Mouse (Mus musculus) frontal cortex, postnatal 25 days (tissue): ENCODE measurements around the gene Wls.

Experiments used
- DNase-seq, 2 experiments: peaks; one replicate each; pipeline ENCODE4 v3.0.0; 2022; ENCODE audit warnings: low spot score in 2 of 2

Wls gene

GRCm38 (mm10) chr3:159839481-159839880 lies at the start of gene Wls:
Gene Wls, plus strand, starts transcription at chr3:159839672.
- peak; percentile 31 to 42 for DNase-seq

GRCm38 (mm10) chr3:159789781-159790180 lies 49.7 kb upstream of the Wls start:
- DNase-seq, result no peak

- no peak for DNase-seq
Measured at GRCm38 (mm10) chr3:159831535-159831934, 7.9 kb upstream of the Wls start.

GRCm38 (mm10) chr3:159840002-159840816 lies 737 bp downstream of the Wls start:
- DNase-seq, result peak; percentile 22

DNA sequence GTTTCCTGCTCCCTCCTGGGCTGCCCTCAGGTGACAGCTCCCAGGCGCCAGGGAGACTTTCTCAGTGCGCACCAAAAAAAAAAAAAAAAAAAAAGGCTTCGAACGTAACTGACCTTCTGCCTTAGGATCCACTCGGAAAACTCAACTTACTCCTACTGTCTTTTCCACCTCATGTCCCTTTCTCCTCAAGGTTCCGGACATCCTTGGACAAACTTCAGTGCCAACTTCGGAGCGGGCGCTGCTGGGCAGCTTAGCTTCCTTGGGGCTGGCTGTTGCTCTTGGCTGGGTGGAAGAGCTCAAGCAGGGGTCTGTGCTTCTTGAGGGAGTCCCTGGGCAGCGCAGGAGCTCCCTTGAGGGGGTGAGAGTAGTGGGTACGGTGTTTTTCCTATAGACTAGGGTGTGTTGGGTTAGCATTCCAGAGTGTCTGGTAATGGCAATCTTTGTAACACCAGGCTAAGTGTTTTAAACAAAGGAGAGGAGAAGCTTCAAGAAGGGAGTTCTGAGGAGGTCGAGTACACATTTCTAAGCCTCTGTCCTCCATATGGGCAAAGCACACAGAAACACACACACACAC lies 1.4 kb downstream of the Wls start:
- DNase-seq, result no peak

DNA sequence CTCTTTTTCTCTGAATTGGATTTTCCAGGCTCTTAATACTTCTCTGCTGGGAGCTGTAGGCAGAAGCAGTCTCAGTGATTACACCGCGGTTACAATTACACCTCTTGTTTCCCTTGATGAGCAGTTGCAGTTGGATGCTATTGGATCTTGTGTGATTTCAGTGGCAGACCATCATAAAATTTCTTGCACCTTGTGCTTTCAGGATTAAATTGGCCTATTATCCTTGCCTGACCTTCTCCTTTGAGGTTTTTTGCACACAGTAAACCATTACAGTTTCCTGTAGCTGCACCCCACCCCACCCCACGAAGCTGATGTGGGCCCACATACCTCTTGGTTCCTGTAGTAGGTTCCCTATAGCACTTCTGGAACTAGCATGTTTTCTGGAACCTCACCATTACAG lies 2.0 kb downstream of the Wls start:
- DNase-seq, result no peak

DNA sequence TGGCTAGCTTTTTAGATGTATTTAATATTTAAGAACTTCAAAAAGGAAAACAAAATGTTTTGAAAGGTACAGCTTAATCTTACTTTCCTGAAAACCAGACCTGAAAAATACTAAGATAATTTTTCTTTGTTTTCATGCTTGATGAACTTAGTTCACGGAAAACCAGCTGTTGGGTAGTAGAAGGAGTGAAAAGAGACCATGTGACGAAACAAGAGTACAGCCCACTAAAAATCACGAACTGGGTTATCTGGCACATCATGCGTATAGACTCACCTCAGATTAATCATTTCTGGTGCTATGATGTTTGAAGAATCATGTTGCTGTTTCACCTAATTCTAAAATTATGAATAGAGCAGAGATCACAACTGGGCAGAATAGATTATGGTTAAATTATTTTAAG lies 3.7 kb downstream of the Wls start:
- DNase-seq, result no peak

- no peak for DNase-seq
Measured at GRCm38 (mm10) chr3:159847410-159848016, 8.0 kb downstream of the Wls start.

DNA sequence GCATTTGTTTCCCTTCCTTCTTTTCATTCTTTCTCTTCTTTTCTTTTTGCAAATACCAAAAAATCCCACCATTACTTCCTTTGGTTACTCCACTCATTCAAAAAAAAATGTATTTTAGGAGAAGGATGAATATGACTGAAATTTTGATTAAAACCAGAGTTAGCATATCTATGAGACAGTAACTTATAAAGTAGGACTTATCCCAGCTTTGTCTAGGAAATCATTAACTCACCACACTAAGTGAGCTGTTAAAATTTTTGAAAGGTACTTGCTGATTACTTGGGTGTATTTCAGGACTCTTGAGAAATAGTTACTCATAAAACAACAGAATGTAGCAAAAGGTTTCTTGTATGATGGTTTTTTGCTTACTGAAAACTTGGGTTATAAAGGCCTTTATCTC lies 8.7 kb downstream of the Wls start:
- DNase-seq, result no peak

GRCm38 (mm10) chr3:159851476-159851875 lies 12.0 kb downstream of the Wls start:
- no peak for DNase-seq

DNA sequence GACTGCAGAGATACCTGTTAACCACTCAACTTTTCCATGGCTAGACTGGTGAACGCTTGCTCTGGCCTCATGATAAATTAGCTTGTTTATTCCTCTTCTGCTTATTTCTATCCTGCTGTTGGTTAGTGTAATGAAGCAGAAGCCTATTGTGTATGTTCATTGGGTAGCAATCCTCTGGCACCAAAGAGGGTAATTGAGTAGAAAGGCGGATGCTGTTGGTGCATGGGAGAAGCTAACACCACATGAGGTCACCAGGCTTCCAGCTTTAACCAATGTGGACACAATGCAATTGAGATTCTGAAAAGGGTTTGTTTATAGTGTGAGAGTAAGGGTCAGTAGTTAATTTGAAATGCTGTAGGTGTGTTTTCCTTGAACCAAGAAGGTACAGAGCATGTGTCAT lies 12.5 kb downstream of the Wls start:
- no peak for DNase-seq

DNA sequence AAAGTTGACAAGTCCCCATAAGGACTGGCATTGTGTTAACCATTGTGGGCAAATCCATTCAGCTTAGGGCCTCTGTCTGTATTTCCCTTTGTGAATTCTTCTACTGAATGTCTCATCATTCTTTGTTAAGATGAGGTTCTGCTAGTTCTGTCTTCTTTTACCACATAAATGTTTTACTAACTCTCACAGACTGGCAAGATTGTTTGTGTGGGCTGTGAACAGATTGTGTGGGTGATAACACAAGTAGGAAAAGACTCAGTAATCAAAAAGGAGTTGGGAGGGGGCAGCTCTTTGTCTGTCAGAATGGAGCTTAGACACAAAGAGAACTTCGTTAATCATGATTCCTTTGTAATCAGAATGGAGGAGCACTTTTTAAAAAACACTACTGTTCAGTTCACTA lies 17.6 kb downstream of the Wls start:
- DNase-seq, result no peak

DNA sequence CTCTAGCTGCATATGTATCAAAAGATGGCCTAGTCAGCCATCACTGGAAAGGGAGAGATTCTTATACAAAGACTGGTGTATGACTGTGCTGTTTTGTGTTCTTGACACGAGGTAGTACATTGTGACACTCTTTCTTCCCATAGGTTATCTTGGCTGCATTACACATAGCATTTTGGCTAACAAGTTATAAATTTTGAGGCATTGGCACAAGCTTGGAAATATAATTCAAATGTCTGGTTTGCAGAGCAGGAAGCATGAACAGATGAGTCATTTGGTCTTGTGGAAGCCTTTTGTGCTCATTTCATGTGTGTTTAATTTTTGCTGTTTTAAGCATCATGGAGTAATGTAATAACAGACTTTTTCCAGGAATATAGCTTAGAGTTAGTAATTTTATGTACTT lies 26.2 kb downstream of the Wls start:
- no peak for DNase-seq

DNA sequence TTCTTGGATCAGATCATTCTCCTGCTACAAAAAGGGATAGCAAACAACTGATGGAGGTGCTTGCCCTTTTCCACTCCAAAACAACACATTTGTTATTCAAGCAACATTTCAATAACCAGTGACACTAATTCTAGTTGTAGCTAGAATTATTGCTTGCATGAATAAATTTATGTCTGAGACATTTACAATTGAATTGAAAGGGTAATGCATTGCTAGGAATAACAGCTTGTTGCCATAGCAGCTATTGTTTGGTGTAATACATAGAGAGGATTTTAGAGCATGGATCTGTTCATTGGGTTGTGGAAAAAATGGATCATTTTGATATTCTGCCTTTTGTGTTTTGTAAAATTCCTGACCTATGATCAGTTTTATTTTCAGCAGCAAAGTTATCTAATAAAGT lies 39.5 kb downstream of the Wls start:
- DNase-seq, result no peak

DNA sequence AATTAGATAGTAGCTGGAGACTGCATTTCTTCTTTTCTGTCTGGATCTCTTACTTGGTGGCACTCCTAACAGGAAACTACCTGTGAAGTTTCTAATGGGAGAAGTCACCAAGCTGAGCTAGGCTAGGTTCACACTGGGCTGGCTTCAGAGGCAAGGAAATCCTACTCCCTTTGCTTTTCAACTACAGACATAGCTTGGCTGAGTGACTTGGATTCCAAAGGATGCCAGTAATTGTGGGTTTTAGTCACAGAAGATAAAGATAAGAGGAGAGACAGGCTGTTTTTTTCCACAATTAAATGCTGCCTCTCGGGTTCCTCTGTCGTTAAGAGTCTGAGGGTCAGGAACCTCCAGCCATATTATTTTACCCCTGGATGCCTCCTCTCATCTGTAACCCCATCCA lies 43.9 kb downstream of the Wls start:
- no peak for DNase-seq

GRCm38 (mm10) chr3:159884802-159885201 lies 45.3 kb downstream of the Wls start:
- DNase-seq, result no peak

GRCm38 (mm10) chr3:159885271-159885670 lies 45.8 kb downstream of the Wls start:
- DNase-seq, result peak; percentile 55 to 66

- no peak for DNase-seq
Measured at GRCm38 (mm10) chr3:159885781-159886400, 46.4 kb downstream of the Wls start.

DNA sequence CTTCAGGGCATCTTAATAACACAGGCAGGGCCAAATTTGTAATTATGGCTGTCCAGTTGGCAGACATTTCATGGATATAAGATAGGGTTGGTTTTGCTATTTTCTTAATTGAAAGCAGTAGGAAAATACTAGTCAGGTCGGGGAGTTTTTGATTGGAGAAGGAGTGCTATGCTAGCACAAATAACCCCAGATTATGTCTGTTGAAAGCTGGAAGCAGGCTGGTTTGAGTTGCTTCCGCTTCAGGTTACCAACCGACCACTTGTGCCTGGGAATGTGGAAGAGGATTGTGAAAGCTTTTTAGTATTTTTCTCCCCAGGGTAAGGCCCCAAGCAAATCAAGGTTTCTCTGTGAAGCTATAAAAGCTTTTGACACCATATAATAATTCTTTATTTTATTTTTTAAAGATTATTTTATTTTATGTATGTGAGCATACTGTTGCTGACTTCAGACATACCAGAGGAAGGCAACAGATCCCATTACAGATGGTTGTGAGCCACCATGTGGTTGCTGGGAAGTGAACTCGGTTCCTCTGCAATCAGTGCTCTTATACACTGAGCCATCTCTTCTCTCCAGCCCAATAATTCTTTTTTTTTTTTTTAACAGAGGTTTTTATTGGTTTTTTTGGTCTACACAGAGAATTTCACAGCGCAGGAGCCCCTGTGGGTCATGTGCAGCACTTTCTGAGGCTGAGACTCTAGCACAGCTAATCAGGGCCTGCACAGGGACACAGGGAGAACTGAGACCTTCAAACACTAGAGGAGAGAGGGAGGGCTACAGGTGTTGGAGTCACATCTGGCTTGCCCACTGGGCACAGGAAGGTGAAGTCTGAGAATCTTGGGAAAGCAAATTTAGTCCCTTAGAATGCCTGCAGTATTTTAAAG lies 50.9 kb downstream of the Wls start:
- DNase-seq, result no peak

- DNase-seq, result no peak
Measured at GRCm38 (mm10) chr3:159891057-159891752, 51.7 kb downstream of the Wls start.

- DNase-seq, result no peak
Measured at GRCm38 (mm10) chr3:159907329-159907728, 67.9 kb downstream of the Wls start.
